Mouse (Mus musculus) small intestine, adult 2 months (tissue): ENCODE measurements at regions not wholly inside any gene's neighbourhood (a gene's known extent, or its start where the extent isn't known, plus 50 kb on each side); places are given as distances from the start of the nearest gene placed in this dataset.

ENCODE experiments used
- H3K27ac ChIP-seq: fragments of 200-500 bp; 2 replicates; pipeline ENCODE4 v1.5.1; 2012; ENCODE audit warnings: low read depth, low read length, control low read depth, inconsistent platforms; ENCODE audit not compliant: insufficient read depth
- H3K27me3 ChIP-seq: fragments of 200-500 bp; 2 replicates; pipeline ENCODE4 v1.6.1; 2012; ENCODE audit warnings: mild to moderate bottlenecking, moderate library complexity, low read length, inconsistent platforms; ENCODE audit not compliant: control insufficient read depth, insufficient read depth
- H3K36me3 ChIP-seq: fragments of 200-500 bp; 2 replicates; pipeline ENCODE4 v1.6.1; 2012; ENCODE audit warnings: mild to moderate bottlenecking, low read length, control low read depth, inconsistent platforms; ENCODE audit not compliant: control insufficient read depth, insufficient read depth
- H3K4me1 ChIP-seq: fragments of 200-500 bp; 2 replicates; pipeline ENCODE4 v1.6.1; 2012; ENCODE audit warnings: low read length, inconsistent platforms, mixed read lengths; ENCODE audit not compliant: control insufficient read depth, insufficient read depth, insufficient read length
- H3K4me3 ChIP-seq: fragments of 200-500 bp; 2 replicates; pipeline ENCODE4 v1.5.1; 2012; ENCODE audit warnings: low read depth, mild to moderate bottlenecking, control low read depth, inconsistent platforms, low read length, moderate library complexity
- CTCF ChIP-seq: fragments of 200-500 bp; IDR thresholded peaks from 2 replicates; pipeline ENCODE4 v1.5.1; 2012; ENCODE audit warnings: low read depth, mild to moderate bottlenecking, control low read depth, inconsistent platforms, low read length, moderate library complexity, mixed read lengths; ENCODE audit not compliant: insufficient replicate concordance, insufficient read length; ENCODE audit errors: extremely low read depth
- POLR2A ChIP-seq: fragments of 200-500 bp; IDR thresholded peaks from 2 replicates; pipeline ENCODE4 v1.6.1; 2012; ENCODE audit warnings: low read depth, mild to moderate bottlenecking, control low read depth, inconsistent platforms, low read length, moderate library complexity
- WGBS: fragments of 180-500 bp; shearing (Covaris S2); methylation state at CpG from one replicate; pipeline ENCODE4 v1.1.7; 2018; 5-methylcytosine and 5-hydroxymethylcytosine counted together

- Histone ChIP-seq H3K27me3 (no peaks in the 10 kb centered on the region), H3K4me1 (peaks cover 4% of the 10 kb centered on the region; the same call in 1 of the 2 replicates), H3K27ac (no peak overlapping the region), H3K36me3 (no peaks in the 10 kb centered on the region), H3K4me3 (peak overlapping the region; percentile 17; the same call in 1 of the 2 replicates)
- TF ChIP-seq POLR2A (no peak), CTCF (no peak)
- 16% methylated on average over 10 of the region's 10 CpGs for WGBS
Measured at GRCm38 (mm10) chr8:115506741-115507140, 200.9 kb downstream of the Maf start.

GRCm38 (mm10) chr8:115496016-115496415, 211.6 kb downstream of the Maf start:
- H3K27me3 ChIP-seq: no peaks in the 10 kb centered on the region
- TF ChIP-seq CTCF (no peak), POLR2A (no peak)
- no peaks in the 10 kb centered on the region for H3K4me1 ChIP-seq
- no peak overlapping the region for H3K4me3 ChIP-seq
- H3K27ac ChIP-seq: no peak overlapping the region
- H3K36me3 ChIP-seq: no peaks in the 10 kb centered on the region
- WGBS: 73% methylated on average over 1 of the region's 1 CpGs

- 85% methylated on average over 8 of the region's 8 CpGs for WGBS
- Histone ChIP-seq H3K27ac (no peak overlapping the region), H3K27me3 (no peaks in the 10 kb centered on the region), H3K36me3 (no peaks in the 10 kb centered on the region), H3K4me3 (no peak overlapping the region), H3K4me1 (no peaks in the 10 kb centered on the region)
- TF ChIP-seq POLR2A (no peak), CTCF (no peak)
Measured at GRCm38 (mm10) chr8:115494353-115494752, 213.2 kb downstream of the Maf start.

DNA sequence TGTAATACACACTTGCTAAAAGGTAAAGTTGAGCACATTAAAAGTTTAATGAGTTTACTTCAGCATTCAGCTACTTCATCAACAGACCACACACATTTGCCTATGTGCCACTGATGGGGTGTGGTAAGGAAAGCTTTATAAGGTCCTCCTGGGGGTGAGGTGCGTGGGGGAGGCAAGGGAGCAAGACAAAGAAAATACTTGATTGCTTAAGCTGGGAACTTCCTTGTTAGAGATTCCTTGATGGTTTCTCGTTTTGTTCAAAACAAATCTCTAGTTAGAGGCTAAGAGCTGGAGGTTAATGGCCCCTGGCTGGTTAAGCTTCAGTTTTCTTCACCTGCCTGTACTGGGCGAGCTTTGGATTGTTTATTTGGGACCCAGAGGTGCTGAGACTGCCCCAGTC, 220.7 kb downstream of the Maf start:
- Histone ChIP-seq H3K4me3 (no peak overlapping the region), H3K36me3 (no peaks in the 10 kb centered on the region), H3K27ac (no peak overlapping the region), H3K4me1 (no peaks in the 10 kb centered on the region), H3K27me3 (no peaks in the 10 kb centered on the region)
- WGBS: 30% methylated on average over 3 of the region's 3 CpGs
- TF ChIP-seq POLR2A: no peak
- no peak for TF ChIP-seq CTCF

DNA sequence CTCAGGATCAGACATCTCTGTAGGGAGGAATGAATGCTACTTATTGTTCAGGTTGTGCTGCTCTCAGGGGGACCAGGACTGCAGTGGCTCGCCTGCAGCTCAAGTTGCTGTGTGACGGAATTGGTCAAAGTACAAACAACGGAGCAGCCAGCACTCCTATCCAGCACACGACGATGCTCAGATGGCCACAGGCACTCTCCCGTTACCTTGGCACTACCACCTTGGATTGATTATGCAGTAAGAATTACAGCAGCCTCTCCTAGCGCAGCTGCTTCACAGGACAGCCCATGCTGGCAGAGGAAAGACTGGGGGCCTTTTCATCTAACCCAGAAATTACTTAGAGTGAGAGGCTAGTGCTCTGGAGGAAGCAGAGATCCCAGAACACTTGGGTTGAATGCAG, 226.5 kb downstream of the Maf start:
- Histone ChIP-seq H3K36me3 (no peaks in the 10 kb centered on the region), H3K27me3 (no peaks in the 10 kb centered on the region), H3K27ac (no peak overlapping the region), H3K4me1 (no peaks in the 10 kb centered on the region), H3K4me3 (no peak overlapping the region)
- WGBS: 20% methylated on average over 7 of the region's 7 CpGs
- TF ChIP-seq CTCF (no peak), POLR2A (no peak)

- WGBS: 84% methylated on average over 11 of the region's 11 CpGs
- Histone ChIP-seq H3K4me3 (no peak overlapping the region), H3K4me1 (no peaks in the 10 kb centered on the region), H3K27me3 (no peaks in the 10 kb centered on the region), H3K27ac (no peak overlapping the region), H3K36me3 (no peaks in the 10 kb centered on the region)
- no peak for TF ChIP-seq CTCF
- no peak for TF ChIP-seq POLR2A
Measured at GRCm38 (mm10) chr8:115478406-115479060, 229.1 kb downstream of the Maf start.

- no peak for TF ChIP-seq CTCF
- no peak for TF ChIP-seq POLR2A
- WGBS: 86% methylated on average over 9 of the region's 9 CpGs
- H3K27me3 ChIP-seq: no peaks in the 10 kb centered on the region
- no peaks in the 10 kb centered on the region for H3K36me3 ChIP-seq
- no peak overlapping the region for H3K27ac ChIP-seq
- peaks cover 6% of the 10 kb centered on the region; the same call in 1 of the 2 replicates for H3K4me1 ChIP-seq
- no peak overlapping the region for H3K4me3 ChIP-seq
Measured at GRCm38 (mm10) chr8:115476071-115476470, 231.5 kb downstream of the Maf start.
